Mouse (Mus musculus): ENCODE measurements around the gene Cpeb1. TPM values are rescaled to one million over a fixed set of nuclear protein-coding genes. Genes with fewer than 3 reads are reported as not detected.
"Not testable (repeated sequence)": the region's sequence is repeated elsewhere in the genome, so short reads cannot be mapped to it uniquely, and the experiment has no call there.

Cpeb1 gene
- total RNA-seq (2021), result 100 to 1,000 TPM; 102 to 104 TPM
- long read RNA-seq, experiment 1, partial matches to known transcripts, result 28 of 70 reads
- long read RNA-seq, experiment 1, other reads (novel, unspliced or antisense), result 41 of 70 reads
- long read RNA-seq, experiment 2, partial matches to known transcripts, result 17 of 35 reads
- long read RNA-seq, experiment 2, other reads (novel, unspliced or antisense), result 18 of 35 reads

DNA sequence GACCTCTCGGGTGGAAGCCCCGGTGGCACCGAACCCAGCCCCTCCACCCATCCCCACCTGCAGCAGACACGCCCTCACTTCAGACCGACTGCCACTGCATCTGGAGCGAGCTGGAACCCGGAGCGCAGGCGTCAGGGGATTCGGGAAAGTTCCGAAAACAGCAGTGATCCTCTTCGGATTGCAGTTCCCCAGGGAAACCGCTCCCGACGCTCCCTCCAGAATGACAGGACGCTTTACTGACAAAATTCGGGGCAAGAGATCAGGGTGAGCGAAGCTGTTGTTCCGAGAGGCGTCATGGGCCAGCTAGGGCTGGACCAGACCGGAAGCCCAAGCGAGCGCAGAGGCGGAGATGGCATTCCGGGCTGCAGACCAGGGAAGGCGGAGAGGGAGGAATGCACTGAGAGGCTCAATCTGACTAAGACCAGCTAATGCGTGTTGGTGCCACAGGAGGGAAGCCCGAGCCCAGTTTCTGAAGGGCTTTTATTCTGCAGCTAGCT lies at the start of gene Cpeb1:
Gene Cpeb1 (minus strand): TSS at position 311 of the 497 bp plus-strand sequence.
- peak; percentile 69 to 84 for DNase-seq (ENCODE audit: low spot score in 2 of 2)

DNA sequence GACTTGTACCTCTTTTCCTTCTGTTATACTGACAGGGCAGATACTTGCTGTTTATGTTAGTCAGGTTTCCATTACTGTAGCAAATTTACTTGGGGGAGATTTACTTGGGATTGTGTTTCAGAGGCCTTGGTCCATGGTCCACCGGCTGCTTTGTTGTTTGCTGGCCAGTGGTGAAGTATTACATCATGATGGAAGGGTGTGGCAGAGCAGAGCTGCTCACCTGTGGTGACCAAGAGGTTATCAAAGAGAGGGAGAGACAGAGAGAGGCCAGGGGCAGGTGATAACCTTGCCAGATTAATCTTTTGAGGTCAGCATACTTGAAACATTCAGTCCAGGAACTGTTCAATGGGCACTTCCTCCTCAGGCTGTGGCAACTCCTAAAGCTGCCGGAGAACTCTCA lies 45.8 kb upstream of the Cpeb1 start:
- no peak for DNase-seq (ENCODE audit: low spot score in 2 of 2)

DNA sequence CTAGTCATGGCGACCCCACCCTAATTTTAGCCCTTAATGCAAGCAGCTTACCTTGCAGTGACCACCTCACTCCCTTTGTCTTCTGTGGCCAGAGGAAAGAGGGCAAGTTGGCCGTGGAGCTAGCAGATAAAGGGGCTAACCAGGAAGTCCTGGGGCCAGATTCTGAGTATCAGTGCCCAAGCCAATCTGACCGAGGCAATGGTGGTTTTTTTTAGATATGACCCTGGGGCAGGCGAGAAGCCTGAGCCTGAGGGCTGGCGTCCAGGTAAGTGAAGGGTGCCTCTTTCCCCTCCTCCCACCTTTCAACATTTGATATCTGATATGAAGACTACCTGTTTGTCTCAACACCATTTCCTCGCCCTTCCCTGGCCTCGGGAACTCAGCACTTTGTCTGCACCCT lies 42.9 kb upstream of the Cpeb1 start, which contains the start of gene BC048679:
Gene BC048679 (minus strand): TSS at position 101 of the 400 bp plus-strand sequence.
- DNase-seq (ENCODE audit: low spot score in 2 of 2), result no peak

DNA sequence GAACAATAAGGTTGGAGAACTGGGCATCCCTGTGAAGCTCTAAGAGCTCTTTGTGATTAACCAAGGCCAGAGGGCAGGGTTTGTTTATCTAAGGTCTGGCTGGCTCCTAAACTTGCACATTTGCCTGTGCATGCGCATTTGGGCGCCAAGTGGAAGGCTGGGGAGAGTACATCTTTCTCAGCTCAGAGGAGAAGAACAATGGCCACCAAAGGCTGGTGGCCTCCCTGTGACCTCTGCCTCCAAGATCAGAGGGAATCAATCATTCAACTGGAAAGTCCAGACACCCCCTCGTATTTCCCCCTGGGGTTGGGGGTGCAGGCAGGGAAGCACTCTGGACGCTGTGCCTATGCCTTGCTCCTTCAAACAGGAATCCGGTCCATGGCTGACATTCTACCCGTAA lies 41.9 kb upstream of the Cpeb1 start:
- DNase-seq (ENCODE audit: low spot score in 2 of 2), result no peak

DNA sequence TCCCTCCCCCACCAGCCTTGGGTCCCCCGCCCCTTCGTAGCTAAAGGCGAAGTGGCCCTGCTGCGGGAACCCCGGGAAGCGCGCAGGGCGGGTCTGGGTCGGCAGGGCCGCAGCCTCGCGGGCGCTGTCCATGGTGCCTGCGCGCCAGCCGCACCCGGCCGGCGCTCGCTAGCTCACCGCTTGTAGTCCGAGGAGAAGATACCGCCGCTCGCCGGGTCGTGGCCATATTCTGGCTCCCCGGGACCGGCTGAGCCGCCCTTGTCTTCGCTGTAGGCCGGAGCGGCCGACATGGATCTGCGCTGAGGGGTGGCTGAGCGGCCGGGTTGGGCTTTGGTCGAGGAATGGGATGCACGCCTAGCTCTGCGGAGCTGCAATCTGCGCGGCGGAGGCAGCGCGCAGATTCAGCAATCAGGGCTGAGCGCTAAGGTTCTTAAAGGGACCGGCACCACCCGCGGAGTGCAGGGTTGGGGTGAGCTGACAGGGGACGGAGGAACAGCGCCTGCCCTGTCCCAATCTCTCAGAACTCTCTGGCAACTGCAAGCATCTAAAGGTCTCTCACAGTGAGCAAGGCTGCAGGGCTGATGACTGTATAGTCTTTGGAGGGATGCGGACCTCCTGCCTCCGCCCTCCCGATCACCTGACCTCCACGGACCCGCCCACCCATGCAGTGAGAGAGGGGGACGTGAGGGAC lies 38.2 kb upstream of the Cpeb1 start, which contains the start of gene Ap3b2:
Gene Ap3b2 (minus strand): TSS at position 595 of the 691 bp plus-strand sequence.
- DNase-seq (ENCODE audit: low spot score in 2 of 2), result peak; percentile 68 to 80

DNA sequence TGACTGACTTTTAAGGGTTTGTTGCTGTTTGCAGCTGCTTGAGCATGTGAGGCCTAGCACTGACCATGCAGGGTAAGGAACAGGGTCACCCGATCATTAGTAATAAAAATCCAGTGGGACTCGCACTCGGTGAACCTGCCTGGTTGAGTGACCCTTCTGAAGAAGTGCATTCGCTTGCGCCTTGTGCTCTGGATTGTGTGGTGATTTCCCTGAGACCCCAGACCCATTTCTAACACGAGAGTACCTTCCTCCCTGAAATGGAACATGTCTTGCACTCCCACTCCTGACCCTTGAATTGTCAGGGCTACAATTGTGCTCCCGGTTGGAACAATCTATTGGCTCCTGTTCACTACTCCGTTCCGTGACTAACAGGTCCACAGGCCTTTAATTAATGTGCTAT lies 37.4 kb upstream of the Cpeb1 start:
- no peak for DNase-seq (ENCODE audit: low spot score in 2 of 2)

DNA sequence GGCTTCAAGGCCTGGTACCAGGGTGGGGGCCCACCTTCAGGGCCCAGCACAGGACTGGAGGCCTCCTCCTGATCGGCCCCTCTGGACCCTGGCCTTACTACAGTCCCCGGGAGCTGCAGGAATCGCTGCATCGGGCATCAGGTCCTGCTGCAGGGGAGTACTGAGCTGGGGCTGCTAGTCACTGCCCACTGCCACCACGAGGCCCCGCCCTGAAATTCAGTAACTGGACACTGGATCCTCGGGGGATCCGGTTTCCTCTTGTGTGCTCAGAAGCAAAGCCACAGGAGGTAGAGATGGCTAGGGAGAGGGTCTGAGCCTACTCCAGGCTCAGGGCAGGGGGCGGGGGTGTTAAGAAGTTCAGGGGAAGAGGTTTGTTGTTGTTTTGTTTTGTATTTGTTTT lies 34.4 kb upstream of the Cpeb1 start:
- DNase-seq (ENCODE audit: low spot score in 2 of 2), result no peak

GRCm38 (mm10) chr7:81480800-81481199 lies 25.5 kb upstream of the Cpeb1 start:
- no peak for DNase-seq (ENCODE audit: low spot score in 2 of 2)

DNA sequence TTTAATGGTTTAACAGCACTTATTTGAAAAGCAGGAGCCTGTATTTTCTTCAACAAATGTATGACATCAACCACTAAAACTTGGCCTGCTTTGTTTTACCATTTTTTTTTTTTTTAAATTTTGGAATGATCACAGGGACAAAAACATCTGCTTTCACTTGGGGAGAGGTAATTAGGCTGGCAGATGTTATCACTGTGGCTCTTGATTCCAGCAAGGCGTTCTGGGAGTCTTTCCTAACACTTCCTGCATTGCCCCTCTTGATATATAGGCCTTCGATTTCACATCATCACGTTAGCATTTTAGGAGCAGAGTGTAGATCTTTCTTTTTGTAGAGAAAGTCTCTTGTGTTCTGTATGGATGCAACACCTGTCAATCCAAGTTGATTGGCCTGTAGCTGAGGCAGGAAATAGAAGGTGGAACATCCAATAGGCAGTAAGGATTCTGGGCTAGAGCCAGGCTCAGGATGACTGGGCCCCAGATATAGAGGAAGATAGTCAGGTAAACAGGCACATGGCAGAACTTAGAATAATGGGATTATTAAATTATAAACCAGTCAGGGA lies 24.3 kb upstream of the Cpeb1 start:
- no peak for DNase-seq (ENCODE audit: low spot score in 2 of 2)

GRCm38 (mm10) chr7:81478261-81478660 lies 23.0 kb upstream of the Cpeb1 start:
- not testable (repeated sequence) for DNase-seq (ENCODE audit: low spot score in 2 of 2)

DNA sequence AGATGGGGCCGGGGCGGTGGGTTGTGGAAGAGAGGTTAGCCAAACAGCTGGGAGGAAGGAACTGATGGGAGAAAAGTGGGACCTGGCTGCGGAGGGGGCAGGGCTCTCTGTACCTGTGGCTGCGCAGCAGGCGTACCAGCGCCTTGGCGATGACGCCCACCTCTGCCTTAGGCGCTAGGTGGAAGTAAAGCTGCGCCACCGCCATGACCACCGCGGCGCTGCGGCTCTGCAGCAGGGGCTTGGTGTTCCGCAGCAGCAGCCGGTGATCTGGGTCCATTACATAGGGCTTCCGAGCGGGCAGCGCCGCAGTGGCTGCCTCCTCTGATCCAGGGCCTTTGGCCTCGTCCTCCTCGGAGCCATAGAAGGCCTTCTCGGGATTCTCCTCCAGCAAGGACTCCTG lies 21.6 kb upstream of the Cpeb1 start:
- no peak for DNase-seq (ENCODE audit: low spot score in 2 of 2)

DNA sequence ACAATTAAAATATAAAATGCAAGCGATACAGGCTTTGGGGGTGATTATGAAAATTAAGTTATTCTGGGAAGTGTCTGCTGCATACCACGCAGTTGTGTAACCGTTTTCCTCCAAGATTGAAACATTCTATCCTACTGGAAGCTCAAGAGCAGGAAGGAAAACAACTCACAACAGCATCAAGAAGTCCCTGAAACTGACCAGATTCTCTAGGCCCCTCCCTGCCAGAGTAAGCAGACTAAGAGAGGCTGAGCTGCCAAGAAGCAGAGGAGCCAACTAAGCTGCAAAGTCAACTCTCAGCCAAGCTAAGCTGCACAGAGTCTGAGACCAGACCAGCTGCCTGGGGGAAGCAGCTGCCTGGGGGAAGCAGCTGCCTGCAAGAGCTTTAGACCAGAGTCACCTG lies 20.0 kb upstream of the Cpeb1 start:
- peak; percentile 19 to 55 for DNase-seq (ENCODE audit: low spot score in 2 of 2)

GRCm38 (mm10) chr7:81464906-81465450 lies 9.7 kb upstream of the Cpeb1 start:
- DNase-seq (ENCODE audit: low spot score in 2 of 2), result peak; percentile 21 to 24

- DNase-seq (ENCODE audit: low spot score in 2 of 2), result no peak
These were observed 8.9 kb upstream of the Cpeb1 start for GRCm38 (mm10) chr7:81464116-81464515.

DNA sequence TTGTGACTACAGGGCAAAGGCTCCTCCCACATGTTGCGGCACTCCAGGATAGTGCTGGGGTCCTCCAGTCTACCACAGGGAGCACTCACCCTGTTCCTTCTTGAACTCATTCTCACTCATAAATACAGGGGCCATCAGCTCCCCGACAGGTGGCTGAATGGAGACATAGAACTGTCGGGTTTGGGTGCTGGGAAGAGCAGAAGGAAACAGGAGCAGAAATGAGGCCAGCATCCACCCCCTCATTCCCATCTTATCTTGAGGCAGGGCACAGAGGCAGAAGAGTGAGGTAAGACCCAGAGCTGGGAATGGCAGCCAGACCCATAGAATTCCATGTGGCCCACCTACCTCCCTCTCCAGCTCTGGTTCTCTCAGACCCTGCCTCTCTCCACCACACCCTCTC lies 7.5 kb upstream of the Cpeb1 start:
- DNase-seq (ENCODE audit: low spot score in 2 of 2), result peak in 1 of 2 experiments; percentile 30

DNA sequence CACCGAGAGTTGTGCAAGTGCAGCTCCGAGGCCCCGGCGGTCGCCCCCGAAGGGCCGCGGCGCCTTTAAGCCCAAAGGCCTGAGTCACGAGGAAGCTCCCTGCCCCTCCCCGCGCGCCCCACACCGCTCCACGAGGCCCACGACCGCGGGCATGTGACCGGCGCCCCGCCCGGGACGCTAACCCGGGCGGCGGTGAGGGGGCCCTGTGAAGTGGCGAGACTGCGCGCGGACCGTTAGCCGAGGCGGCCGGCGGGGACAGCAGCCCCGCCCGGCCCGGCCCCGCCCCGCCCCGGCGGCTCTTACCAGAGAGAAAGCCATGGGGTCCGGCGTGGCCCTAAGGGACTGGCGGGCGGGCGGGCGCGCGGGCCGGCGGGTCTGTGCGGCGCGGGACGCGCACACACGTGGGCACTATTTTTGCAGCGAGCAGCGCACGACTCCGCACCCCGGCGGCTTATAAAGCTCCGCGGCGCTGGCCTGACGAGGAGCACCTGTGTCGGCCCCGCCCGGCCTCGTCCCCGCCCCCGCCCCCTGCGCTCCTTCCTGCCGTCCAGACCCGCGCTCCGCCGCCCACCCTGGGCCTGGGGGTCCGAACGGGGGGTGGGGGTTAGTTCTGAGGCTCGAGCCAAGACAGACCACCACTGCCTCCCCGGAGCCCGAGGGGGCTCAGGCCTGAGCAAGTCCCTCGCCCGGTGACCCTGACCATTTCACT lies 780 bp downstream of the Cpeb1 start:
- DNase-seq (ENCODE audit: low spot score in 2 of 2), result peak; percentile 62 to 80

DNA sequence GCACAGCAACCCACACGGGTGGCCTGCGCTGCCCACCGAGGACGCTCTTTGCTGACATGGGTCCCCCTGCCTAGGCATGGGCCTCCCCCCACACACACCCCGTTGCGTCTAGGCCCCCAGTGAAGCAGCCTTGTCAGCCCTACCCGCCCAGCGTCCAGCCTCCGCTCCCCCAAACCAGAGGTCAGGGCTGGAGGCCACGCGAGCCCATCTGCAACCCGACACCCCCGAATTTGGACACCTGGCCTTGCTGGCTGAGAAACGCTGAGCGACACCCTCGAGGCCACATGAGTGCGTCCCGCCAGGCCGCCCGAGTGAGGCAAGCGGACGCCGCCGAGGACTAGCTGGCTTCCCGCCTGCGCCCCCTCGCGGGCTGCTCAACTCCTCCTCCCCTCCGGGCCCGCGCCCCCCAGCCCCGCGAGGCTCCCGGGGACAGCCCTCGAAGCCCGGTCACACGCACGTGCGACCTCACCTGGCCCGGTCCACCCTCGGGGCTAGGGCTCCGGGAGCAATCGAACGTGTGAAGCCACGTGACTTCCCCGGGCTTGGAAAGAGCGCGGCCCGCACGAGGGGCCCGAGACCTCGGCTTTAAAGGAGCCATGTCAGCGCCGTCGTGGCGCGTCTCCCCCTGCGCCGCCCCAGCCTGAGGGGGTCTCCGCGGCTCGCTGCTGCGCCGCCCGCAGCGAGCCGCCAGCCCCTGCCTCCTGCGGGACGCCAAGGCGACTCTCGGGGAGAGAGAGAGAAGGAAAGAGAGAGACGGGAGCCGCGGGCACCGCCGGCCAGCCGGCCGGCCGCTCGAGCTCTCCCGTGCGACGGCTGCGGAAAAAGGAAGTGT lies 1.6 kb downstream of the Cpeb1 start:
- DNase-seq (ENCODE audit: low spot score in 2 of 2), result peak; percentile 32 to 39

DNA sequence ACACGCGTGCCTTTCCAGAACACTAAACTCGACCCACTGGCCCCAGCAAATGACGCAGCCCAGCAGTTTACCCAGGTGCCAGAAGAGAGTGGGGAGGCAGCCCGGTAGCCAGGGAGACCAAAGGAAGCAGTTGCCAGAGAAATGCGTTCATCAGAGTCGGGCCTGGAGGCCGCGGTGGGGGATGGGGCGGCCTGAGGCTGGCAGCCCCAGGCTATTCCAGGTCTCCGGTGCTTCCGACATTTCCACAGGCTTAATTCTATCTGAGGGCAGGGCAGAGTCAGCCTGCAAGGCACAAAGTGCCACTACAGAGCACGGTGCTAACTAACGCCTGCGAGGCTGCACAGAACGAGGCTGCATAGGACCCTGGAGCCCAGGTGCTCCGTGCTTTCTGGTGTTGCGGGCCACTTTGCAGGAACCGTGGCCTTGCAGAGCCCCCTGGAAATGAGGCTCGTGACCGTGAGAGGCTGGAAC lies 2.3 kb downstream of the Cpeb1 start:
- peak; percentile 23 to 48 for DNase-seq (ENCODE audit: low spot score in 2 of 2)

GRCm38 (mm10) chr7:81398957-81399356 lies 56.3 kb downstream of the Cpeb1 start:
- DNase-seq (ENCODE audit: low spot score in 2 of 2), result no peak

- no peak for DNase-seq (ENCODE audit: low spot score in 2 of 2)
These were observed 75.9 kb downstream of the Cpeb1 start for GRCm38 (mm10) chr7:81379363-81379762.
